Mouse (Mus musculus) CH12.LX (cell line): Measurements from ENCODE around the gene Timeless.

Experiments
- CHD1 ChIP-seq: IDR thresholded peaks from 2 replicates; pipeline ENCODE4 v1.6.1; 2012; ENCODE audit warnings: low read depth, low read length, improper control_type of control experiment, inconsistent platforms
- CTCF ChIP-seq, 2 experiments: IDR thresholded peaks in 1 of 2; conservative IDR thresholded peaks in 1 of 2; 2 replicates each; pipeline ENCODE4 v1.5.1; 2011 to 2012; ENCODE audit warnings: low read depth in 2 of 2, low read length in 2 of 2, improper control_type of control experiment in 1 of 2, inconsistent platforms in 1 of 2, mild to moderate bottlenecking in 1 of 2, moderate library complexity in 1 of 2
- E2F4 ChIP-seq: IDR thresholded peaks from 2 replicates; pipeline ENCODE4 v1.6.1; 2011; ENCODE audit warnings: low read depth, low read length, improper control_type of control experiment; ENCODE audit not compliant: insufficient replicate concordance
- EP300 ChIP-seq: IDR thresholded peaks from 2 replicates; pipeline ENCODE4 v1.6.1; 2011; ENCODE audit warnings: low read length, improper control_type of control experiment
- ETS1 ChIP-seq: conservative IDR thresholded peaks from 2 replicates; pipeline ENCODE4 v1.6.1; 2012; ENCODE audit warnings: low read depth, mild to moderate bottlenecking, inconsistent platforms, low read length, improper control_type of control experiment, moderate library complexity
- HCFC1 ChIP-seq: IDR thresholded peaks from 2 replicates; pipeline ENCODE4 v1.6.1; 2012; ENCODE audit warnings: low read depth, mild to moderate bottlenecking, inconsistent platforms, low read length, improper control_type of control experiment
- JUN ChIP-seq: IDR thresholded peaks from 2 replicates; pipeline ENCODE4 v1.6.1; 2011; ENCODE audit warnings: low read depth, mild to moderate bottlenecking, low read length, improper control_type of control experiment, moderate library complexity; ENCODE audit not compliant: insufficient read depth
- NELFE ChIP-seq: IDR thresholded peaks from 2 replicates; pipeline ENCODE4 v1.6.1; 2011; ENCODE audit warnings: low read depth, low read length, improper control_type of control experiment
- NRF1 ChIP-seq: IDR thresholded peaks from 2 replicates; pipeline ENCODE4 v1.6.1; 2014; ENCODE audit warnings: low read depth, mild to moderate bottlenecking, inconsistent platforms, low read length, improper control_type of control experiment, moderate library complexity
- POLR2A ChIP-seq: IDR thresholded peaks from 2 replicates; pipeline ENCODE4 v1.6.1; 2011; ENCODE audit warnings: low read depth, mild to moderate bottlenecking, improper control_type of control experiment, low read length
- RAD21 ChIP-seq: IDR thresholded peaks from 2 replicates; pipeline ENCODE4 v1.6.1; 2011; ENCODE audit warnings: low read depth, mild to moderate bottlenecking, low read length, improper control_type of control experiment, moderate library complexity
- ZC3H11A ChIP-seq: IDR thresholded peaks from 2 replicates; pipeline ENCODE4 v1.6.1; 2012; ENCODE audit warnings: low read depth, mild to moderate bottlenecking, inconsistent platforms, low read length, improper control_type of control experiment

DNA sequence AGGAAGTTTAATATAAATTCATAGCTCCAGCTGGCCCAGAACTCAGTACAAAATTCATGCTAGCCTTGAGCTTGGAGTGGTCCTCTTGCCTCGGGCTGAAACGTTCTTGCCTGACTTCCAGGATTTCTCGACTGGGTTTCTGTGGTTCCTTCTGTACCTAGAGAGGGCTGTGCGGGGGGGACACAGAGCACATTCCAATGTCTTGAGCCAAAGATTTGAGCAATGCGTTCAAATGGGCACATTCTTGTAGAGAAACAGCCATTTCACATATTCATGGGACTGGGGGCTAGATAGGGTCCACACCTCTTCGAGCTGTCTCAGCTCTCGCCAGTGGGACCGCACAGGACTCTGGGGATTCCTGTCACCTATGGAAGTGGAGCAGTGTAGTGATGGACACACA, 24.1 kb downstream of the Timeless start:
- TF ChIP-seq CTCF (conservative IDR thresholded peaks at IDR 0.05 in 1 of 2, IDR thresholded peaks at IDR 0.05 in 1 of 2; ENCODE audit: low read depth in 2 of 2, low read length in 2 of 2) = no peak
- no peak for TF ChIP-seq RAD21
- TF ChIP-seq POLR2A = no peak
- no peak for TF ChIP-seq EP300
- TF ChIP-seq CHD1 = no peak
- TF ChIP-seq NELFE = no peak
- TF ChIP-seq HCFC1 = no peak
- no peak for TF ChIP-seq ETS1
- TF ChIP-seq ZC3H11A = no peak
- TF ChIP-seq E2F4 = no peak
- no peak for TF ChIP-seq NRF1
- no peak for TF ChIP-seq JUN
